Mouse (Mus musculus): Measurements from ENCODE around the gene Ces4a. TPM values are rescaled to one million over a fixed set of nuclear protein-coding genes. Genes with fewer than 3 reads are reported as not detected.
"Not testable (repeated sequence)": the region's sequence is repeated elsewhere in the genome, so short reads cannot be mapped to it uniquely, and the experiment has no call there.

The Ces4a gene
- total RNA-seq, 2 experiments from 2014 or later, result not detected

DNA sequence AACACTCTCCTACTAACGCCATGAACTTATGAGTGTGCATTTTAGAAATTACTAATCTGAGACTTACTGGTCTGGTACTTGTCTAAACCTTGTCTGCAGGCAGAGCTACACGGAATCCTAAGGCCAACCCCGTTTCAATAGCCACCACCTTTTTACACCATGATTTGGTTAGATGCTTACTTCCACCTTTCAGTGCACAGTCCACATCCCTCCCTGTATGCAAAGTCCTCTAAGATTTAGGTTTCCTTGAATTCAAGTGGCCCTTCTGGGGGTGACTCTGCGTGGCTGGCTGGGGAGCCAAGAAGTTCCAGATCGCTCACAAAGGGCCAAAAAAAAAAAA, 38.4 kb downstream of the Ces4a start:
- no peak for DNase-seq

DNA sequence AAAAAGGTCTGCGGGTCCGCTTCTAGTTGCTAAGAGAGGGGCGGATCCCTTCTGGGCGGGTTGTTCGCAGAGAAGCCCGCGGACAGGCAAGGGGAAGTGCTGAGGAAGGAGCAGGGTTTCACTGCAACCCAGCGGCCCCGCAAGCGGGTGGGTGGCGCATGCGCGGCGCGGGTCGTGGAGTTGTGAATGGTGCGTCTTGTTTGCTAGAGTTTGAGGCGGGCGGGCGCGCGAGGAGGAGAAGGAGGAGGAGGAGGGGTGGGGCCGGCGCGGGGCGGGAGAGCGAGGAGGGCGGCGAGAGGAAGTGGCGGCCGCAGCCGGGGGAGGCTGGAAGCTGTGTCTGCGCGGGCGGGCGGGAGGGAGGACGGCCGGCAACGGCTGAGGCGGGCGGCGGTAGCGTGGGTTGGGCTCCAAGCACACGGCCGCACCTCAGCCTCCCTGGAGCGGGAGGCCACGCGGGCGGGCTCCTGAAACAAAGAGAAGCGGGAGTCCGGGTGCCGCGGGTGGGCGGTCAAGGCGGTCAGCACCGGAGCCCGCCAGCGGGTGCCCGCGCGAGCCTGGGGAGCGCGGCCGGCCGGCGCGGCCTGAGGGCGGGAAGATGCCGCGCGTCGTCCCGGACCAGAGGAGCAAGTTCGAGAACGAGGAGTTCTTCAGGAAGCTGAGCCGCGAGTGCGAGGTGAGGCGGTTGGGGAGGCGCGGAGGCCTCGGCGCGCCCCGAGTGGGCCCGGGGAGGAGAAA, 38.9 kb downstream of the Ces4a start, which contains the start of gene Cbfb:
Gene Cbfb (plus strand): TSS at position 294 of the 735 bp plus-strand sequence.
- DNase-seq, result peak; percentile 98

DNA sequence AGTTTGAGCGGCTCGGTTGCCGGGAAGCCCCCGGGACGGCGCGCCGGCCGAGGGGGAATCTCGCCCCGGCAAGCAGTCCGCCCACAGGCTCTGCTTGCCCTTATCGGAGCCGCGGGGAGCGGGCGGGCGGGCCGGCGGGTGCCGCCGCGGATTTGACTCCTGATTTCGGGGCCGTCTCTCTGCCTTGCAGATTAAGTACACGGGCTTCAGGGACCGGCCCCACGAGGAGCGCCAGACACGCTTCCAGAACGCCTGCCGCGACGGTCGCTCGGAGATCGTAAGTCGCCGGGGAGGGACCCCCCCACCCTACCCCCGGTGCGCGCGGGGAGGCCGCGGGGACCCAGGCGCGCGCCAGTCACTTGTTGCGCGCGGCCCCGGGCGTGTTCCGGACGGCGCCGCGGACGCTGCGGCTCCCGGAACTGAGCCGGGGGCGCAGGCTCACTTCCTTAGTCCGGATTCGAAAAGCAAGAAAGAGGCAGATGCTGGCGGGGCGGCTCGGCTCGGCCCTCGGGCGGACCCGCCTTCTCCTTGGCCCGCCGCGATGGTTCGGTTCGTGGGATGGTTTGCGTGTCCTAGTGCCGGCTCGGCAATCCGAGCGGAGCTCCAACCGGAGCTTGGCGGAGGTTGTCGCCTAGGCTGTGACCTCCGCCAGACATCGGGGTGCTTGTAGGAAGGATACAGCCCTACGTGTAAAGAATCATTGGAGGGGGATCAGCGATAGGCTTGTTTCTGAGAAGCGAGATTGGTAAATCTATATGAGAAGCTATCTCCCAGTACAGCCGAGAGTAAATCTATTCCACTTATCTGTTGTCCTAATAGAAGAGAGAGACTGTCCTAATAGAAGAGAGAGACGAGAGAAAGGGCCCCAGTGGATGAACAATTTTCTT, 39.8 kb downstream of the Ces4a start:
- peak; percentile 71 for DNase-seq

DNA sequence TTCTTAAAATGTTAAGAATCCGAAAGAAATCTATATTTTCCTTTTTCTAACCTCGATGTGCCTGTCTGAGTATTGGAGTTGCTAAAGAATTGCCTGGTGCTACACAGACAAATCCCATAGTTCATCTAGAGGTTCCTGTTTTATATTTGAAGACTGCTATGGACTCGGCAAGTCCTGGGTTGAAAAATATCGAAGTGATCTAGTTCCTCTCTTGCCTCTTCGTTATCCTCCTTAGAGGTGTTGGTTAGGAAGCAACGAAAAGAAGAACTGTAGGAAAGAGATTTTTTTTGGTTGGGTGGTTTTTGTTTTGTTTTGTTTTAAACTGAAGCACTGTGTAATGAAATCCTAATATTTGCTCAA, 40.4 kb downstream of the Ces4a start:
- DNase-seq, result no peak

DNA sequence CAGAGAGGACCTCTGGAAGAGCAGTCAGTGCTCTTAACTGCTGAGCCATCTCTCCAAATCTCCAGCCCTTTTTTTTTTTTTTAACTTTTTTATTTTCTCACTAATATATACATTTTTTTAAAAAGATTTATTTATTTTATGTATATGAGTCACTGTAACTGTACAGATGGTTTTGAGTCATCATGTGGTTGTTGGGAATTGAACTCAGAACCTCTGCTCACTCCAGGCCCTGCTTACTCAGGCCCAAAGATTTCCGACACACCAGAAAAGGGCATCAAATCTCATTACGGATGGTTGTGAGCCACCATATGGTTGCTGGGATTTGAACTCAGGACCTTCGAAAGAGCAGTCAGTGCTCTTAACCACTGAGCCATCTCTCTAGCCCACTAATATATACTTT, 43.7 kb downstream of the Ces4a start:
- not testable (repeated sequence) for DNase-seq

DNA sequence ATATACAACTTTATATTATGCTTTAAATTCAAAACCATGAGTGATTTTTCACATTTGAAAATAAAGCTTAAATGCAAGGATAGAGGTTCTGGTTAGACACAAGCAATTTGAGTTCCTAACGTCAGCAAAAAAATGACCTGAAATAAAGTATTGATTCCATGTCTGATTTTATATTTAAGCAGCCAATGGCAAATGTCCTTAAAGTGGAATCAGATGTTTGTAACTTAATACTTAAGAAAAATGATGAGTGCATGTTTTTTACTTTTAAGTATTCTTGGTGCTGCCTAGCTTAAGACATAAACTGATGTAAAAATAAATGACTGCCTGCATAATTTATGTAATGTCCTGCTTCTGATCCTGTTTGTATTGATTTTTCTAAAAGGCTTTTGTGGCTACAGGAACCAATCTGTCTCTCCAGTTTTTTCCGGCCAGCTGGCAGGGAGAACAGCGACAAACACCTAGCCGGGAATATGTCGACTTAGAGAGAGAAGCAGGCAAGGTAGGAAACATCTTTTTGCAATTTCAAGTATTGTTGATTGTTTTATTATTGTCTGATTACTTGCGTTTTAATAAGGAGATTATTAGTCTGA, 46.7 kb downstream of the Ces4a start:
- DNase-seq, result no peak

DNA sequence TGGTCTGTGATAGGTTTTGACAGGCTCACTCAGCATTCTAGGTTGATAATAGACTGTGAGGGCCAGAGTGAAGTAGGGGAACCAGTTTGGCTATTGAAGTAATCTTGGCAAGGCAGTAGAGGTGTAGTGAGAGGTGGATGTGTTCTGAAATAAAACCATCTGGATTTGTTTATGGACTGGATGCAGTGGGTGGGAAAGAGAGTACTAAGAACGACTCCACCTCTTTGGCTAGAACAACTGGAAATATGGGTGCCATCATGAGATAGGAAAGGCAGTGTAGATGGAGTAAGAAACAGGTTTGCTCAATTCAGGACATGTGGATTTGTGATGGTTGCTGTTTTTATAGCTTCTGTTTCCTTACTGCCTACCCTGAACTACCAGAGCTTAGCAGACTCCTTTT, 50.6 kb downstream of the Ces4a start:
- DNase-seq, result no peak

DNA sequence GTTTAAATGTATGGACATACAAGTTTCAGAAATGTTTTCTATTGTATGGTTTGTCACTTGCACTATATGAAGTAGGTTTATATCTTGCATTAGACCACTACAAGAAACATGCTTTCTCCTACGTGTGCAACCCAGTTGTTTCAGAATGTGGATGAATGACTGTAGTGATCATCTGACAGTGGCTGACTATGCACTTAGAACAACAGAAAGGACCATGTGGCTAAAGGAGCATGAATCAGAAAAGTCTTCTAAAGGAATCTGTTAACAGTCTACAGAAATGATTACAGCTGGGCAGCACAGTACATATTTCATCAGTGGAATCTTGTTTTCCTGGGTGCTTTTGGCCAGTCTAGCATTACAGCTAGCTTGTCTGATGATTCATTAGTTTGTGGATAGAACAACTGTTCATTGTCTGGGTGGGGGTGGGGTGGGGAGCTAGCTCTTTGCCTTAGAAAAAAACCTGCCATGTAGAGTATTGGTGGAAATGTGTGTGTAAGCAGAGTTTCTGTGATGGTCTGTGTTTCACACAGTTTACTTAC, 54.9 kb downstream of the Ces4a start:
- DNase-seq, result no peak

DNA sequence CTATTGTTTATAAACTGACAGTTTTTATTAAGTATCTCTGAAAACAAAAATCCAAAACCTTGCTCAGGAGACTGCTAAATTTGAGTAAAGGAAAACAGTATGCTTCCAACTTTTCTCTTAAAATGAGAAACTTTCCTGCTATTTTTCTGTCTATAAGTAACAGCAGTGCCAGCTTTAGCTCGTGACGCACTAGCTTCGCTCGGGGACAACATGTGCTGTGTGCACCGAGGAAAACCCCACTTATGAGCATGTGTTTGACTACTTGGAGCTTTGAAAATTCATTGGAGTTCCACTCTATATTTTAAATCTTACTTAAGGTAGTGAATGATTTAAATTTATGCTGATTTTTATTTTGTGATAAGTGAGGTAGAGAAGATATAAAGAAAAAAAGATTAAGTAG, 60.6 kb downstream of the Ces4a start:
- DNase-seq, result no peak

Other genes starting within 250 kb of the Ces4a start
- under 1 TPM in 1 of 2 experiments, not detected in 1; 0.11 TPM for gene Ces2e, start 205.5 kb upstream of the Ces4a start, total RNA-seq (2021)
- not detected for gene Ces2f, start 184.4 kb upstream of the Ces4a start, total RNA-seq (2021)
- gene Ces2g, start 170.1 kb upstream of the Ces4a start, total RNA-seq (2021), result 1 to 10 TPM in 1 of 2 experiments, under 1 TPM in 1; 0.38 to 1.3 TPM
- gene Ces2h, start 130.9 kb upstream of the Ces4a start, total RNA-seq (2021), result not detected
- not detected for gene Ces3a, start 83.2 kb upstream of the Ces4a start, total RNA-seq (2021)
- not detected for gene Ces3b, start 48.0 kb upstream of the Ces4a start, total RNA-seq (2021)
- gene Cbfb, start 38.9 kb downstream of the Ces4a start, total RNA-seq (2021), result 10 to 100 TPM; 42.1 to 42.2 TPM
- gene D230025D16Rik, start 93.3 kb downstream of the Ces4a start, total RNA-seq (2021), result 10 to 100 TPM; 13.5 to 24.2 TPM
- gene B3gnt9, start 123.4 kb downstream of the Ces4a start, total RNA-seq (2021), result 1 to 10 TPM; 2.6 TPM
- gene Tradd, start 132.8 kb downstream of the Ces4a start, total RNA-seq (2021), result 1 to 10 TPM; 3.0 TPM
- gene Fbxl8, start 132.8 kb downstream of the Ces4a start, total RNA-seq (2021), result 1 to 10 TPM in 1 of 2 experiments, under 1 TPM in 1; 0.90 to 1.0 TPM
- 1 to 10 TPM; 2.9 to 3.0 TPM for gene Hsf4, start 138.0 kb downstream of the Ces4a start, total RNA-seq (2021)
- 10 to 100 TPM; 22.3 to 23.3 TPM for gene Nol3, start 144.3 kb downstream of the Ces4a start, total RNA-seq (2021)
- under 1 TPM; 0.64 to 0.84 TPM for gene 4931428F04Rik, start 158.1 kb downstream of the Ces4a start, total RNA-seq (2021)
- 1 to 10 TPM; 1.4 to 2.5 TPM for gene Exoc3l, start 164.3 kb downstream of the Ces4a start, total RNA-seq (2021)
- gene E2f4, start 165.9 kb downstream of the Ces4a start, total RNA-seq (2021), result 10 to 100 TPM; 21.8 to 24.5 TPM
- gene Elmo3, start 173.8 kb downstream of the Ces4a start, total RNA-seq (2021), result under 1 TPM; 0.49 to 0.99 TPM
- 1 to 10 TPM in 1 of 2 experiments, under 1 TPM in 1; 0.87 to 1.4 TPM for gene Lrrc29, start 194.5 kb downstream of the Ces4a start, total RNA-seq (2021)
- gene Tmem208, start 194.6 kb downstream of the Ces4a start, total RNA-seq (2021), result 10 to 100 TPM; 20.5 to 23.1 TPM
- 10 to 100 TPM; 17.4 to 24.6 TPM for gene Fhod1, start 216.2 kb downstream of the Ces4a start, total RNA-seq (2021)
- under 1 TPM; 0.56 to 0.72 TPM for gene Slc9a5, start 217.0 kb downstream of the Ces4a start, total RNA-seq (2021)
- gene Plekhg4, start 241.5 kb downstream of the Ces4a start, total RNA-seq (2021), result under 1 TPM in 1 of 2 experiments, not detected in 1; 0.11 TPM